Mouse (Mus musculus): ENCODE results near the gene Trim7.

- no peak for TF ChIP-seq CTCF (IDR thresholded peaks at IDR 0.05; ENCODE audit: control insufficient read depth, insufficient read depth, insufficient read length)
- no peak for TF ChIP-seq MYOD1 (IDR thresholded peaks at IDR 0.05; ENCODE audit: control insufficient read depth, insufficient read length, low read depth)
- no peak for TF ChIP-seq CEBPB (IDR thresholded peaks at IDR 0.05; ENCODE audit: low read depth)
- TF ChIP-seq MAX (IDR thresholded peaks at IDR 0.05): no peak
- no peak for TF ChIP-seq USF1 (IDR thresholded peaks at IDR 0.05; ENCODE audit: low read depth)
- no peak for TF ChIP-seq MYOG (IDR thresholded peaks at IDR 0.05; ENCODE audit: control insufficient read depth, extremely low read depth, insufficient read length)
Observed at GRCm38 (mm10) chr11:48782243-48782642, 43.7 kb upstream of the Trim7 start.

All from C2C12 (cell line).